Mouse (Mus musculus) embryonic facial prominence, embryonic 10.5 days (tissue): ENCODE results near the gene Gm5741. TPM values are rescaled to one million over a fixed set of nuclear protein-coding genes. Genes with fewer than 3 reads are reported as not detected.

Experiments
- DNase-seq: peaks from one replicate; pipeline ENCODE4 v3.0.0-alpha.2; 2017; ENCODE audit warnings: low spot score
- H3K27ac ChIP-seq: fragments of 300-500 bp; sonication (generic); replicated peaks from 2 replicates; pipeline ENCODE4 v1.5.1; 2016; ENCODE audit warnings: mild to moderate bottlenecking
- H3K27me3 ChIP-seq: fragments of 300-500 bp; sonication (generic); replicated peaks from 2 replicates; pipeline ENCODE4 v1.6.1; 2016; ENCODE audit warnings: low read depth, mild to moderate bottlenecking; ENCODE audit not compliant: poor library complexity, severe bottlenecking
- H3K36me3 ChIP-seq: fragments of 300-500 bp; sonication (generic); replicated peaks from 2 replicates; pipeline ENCODE4 v1.6.1; 2016; ENCODE audit warnings: mild to moderate bottlenecking, moderate library complexity
- H3K4me1 ChIP-seq: fragments of 300-500 bp; sonication (generic); 2 replicates; pipeline ENCODE4 v1.6.1; 2016
- H3K4me3 ChIP-seq: fragments of 300-500 bp; sonication (generic); 2 replicates; pipeline ENCODE4 v1.5.1; 2016; ENCODE audit warnings: mild to moderate bottlenecking, moderate library complexity
- H3K9me3 ChIP-seq: fragments of 300-500 bp; sonication (generic); 2 replicates; pipeline ENCODE4 v1.6.1; 2016; ENCODE audit warnings: mild to moderate bottlenecking
- WGBS: fragments of 180-500 bp; shearing (Covaris S2); methylation state at CpG from one replicate; pipeline ENCODE4 v1.1.7; 2016; 5-methylcytosine and 5-hydroxymethylcytosine counted together
- polyA plus RNA-seq: library from polyadenylated mRNA; unstranded; fragments of >200 nt; fragmentation: Nextera tagmentation; extraction: Ambion mirVana; gene quantifications from 2 replicates; pipeline ENCODE4 v1.2.1, GENCODE M21; 2016

Gene Gm5741
- polyA plus RNA-seq, 1 experiment from 2014 or later, result not detected

- Histone ChIP-seq H3K4me1 (peaks cover 42% of the 10 kb centered on the region), H3K27ac (peak overlapping the region; percentile 96), H3K27me3 (no peaks in the 10 kb centered on the region), H3K36me3 (peaks cover 48% of the 10 kb centered on the region), H3K4me3 (peak overlapping the region; percentile 94), H3K9me3 (no peaks in the 10 kb centered on the region)
- 1% methylated on average over 15 of the region's 15 CpGs for WGBS
- peak; percentile 51 for DNase-seq
Measured at GRCm38 (mm10) chr8:85035728-85036310, 32.0 kb downstream of the Gm5741 start.

- Histone ChIP-seq H3K27me3 (no peaks in the 10 kb centered on the region), H3K4me3 (peak overlapping the region; percentile 94), H3K27ac (peak overlapping the region; percentile 96), H3K36me3 (peaks cover 48% of the 10 kb centered on the region), H3K9me3 (no peaks in the 10 kb centered on the region), H3K4me1 (peaks cover 42% of the 10 kb centered on the region)
- DNase-seq, result no peak
- 8% methylated on average over 12 of the region's 12 CpGs for WGBS
Measured at GRCm38 (mm10) chr8:85035165-85035727, 32.5 kb downstream of the Gm5741 start.

- Histone ChIP-seq H3K4me3 (peak overlapping the region; percentile 94), H3K9me3 (no peaks in the 10 kb centered on the region), H3K27ac (peak overlapping the region; percentile 96), H3K27me3 (no peaks in the 10 kb centered on the region), H3K36me3 (peaks cover 48% of the 10 kb centered on the region), H3K4me1 (peaks cover 40% of the 10 kb centered on the region)
- peak; percentile 81 for DNase-seq
- WGBS, result 5% methylated on average over 13 of the region's 13 CpGs
Measured at GRCm38 (mm10) chr8:85034764-85035163, 33.0 kb downstream of the Gm5741 start.

- Histone ChIP-seq H3K36me3 (peaks cover 55% of the 10 kb centered on the region), H3K27ac (no peak overlapping the region), H3K9me3 (no peaks in the 10 kb centered on the region), H3K4me3 (peak overlapping the region; percentile 23; the same call in 1 of the 2 replicates), H3K4me1 (peaks cover 37% of the 10 kb centered on the region), H3K27me3 (no peaks in the 10 kb centered on the region)
- WGBS, result 62% methylated on average over 1 of the region's 1 CpGs
- no peak for DNase-seq
Measured at GRCm38 (mm10) chr8:85033867-85034266, 33.9 kb downstream of the Gm5741 start.

GRCm38 (mm10) chr8:85032622-85033311, 35.0 kb downstream of the Gm5741 start:
- peaks cover 58% of the 10 kb centered on the region for H3K36me3 ChIP-seq
- 86% methylated on average over 4 of the region's 4 CpGs for WGBS

GRCm38 (mm10) chr8:85029271-85029670, 38.5 kb downstream of the Gm5741 start:
- H3K36me3 ChIP-seq, result peaks cover 57% of the 10 kb centered on the region

More at GRCm38 (mm10) chr8:85032622-85033311, 35.0 kb downstream of the Gm5741 start:
- Histone ChIP-seq H3K27ac (no peak overlapping the region), H3K4me1 (peaks cover 37% of the 10 kb centered on the region), H3K4me3 (no peak overlapping the region), H3K9me3 (no peaks in the 10 kb centered on the region), H3K27me3 (no peaks in the 10 kb centered on the region)
- no peak for DNase-seq

GRCm38 (mm10) chr8:85027922-85028321, 39.9 kb downstream of the Gm5741 start:
- Histone ChIP-seq H3K4me1 (peaks cover 42% of the 10 kb centered on the region), H3K9me3 (no peaks in the 10 kb centered on the region), H3K36me3 (peaks cover 56% of the 10 kb centered on the region), H3K4me3 (peak overlapping the region; percentile 99), H3K27me3 (no peaks in the 10 kb centered on the region), H3K27ac (no peak overlapping the region)
- no peak for DNase-seq
- WGBS, result 33% methylated on average over 2 of the region's 2 CpGs

More at GRCm38 (mm10) chr8:85029271-85029670, 38.5 kb downstream of the Gm5741 start:
- Histone ChIP-seq H3K27ac (no peak overlapping the region), H3K4me1 (peaks cover 41% of the 10 kb centered on the region), H3K9me3 (no peaks in the 10 kb centered on the region), H3K27me3 (no peaks in the 10 kb centered on the region), H3K4me3 (peak overlapping the region; percentile 99)
- 89% methylated on average over 14 of the region's 14 CpGs for WGBS
- no peak for DNase-seq

- no peaks in the 10 kb centered on the region for H3K9me3 ChIP-seq
- no peaks in the 10 kb centered on the region for H3K27me3 ChIP-seq
- H3K4me1 ChIP-seq, result peaks cover 42% of the 10 kb centered on the region
- DNase-seq, result no peak
- peak overlapping the region; percentile 98 for H3K27ac ChIP-seq
- H3K36me3 ChIP-seq, result peaks cover 56% of the 10 kb centered on the region
- 1% methylated on average over 13 of the region's 13 CpGs for WGBS
- peak overlapping the region; percentile 99 for H3K4me3 ChIP-seq
Measured at GRCm38 (mm10) chr8:85027516-85027855, 40.3 kb downstream of the Gm5741 start.

GRCm38 (mm10) chr8:85026670-85027515, 40.9 kb downstream of the Gm5741 start, which contains the start of gene Trir:
Gene Trir (plus strand): TSS chr8:85026823.
- H3K4me1 ChIP-seq, result peaks cover 42% of the 10 kb centered on the region
- DNase-seq, result peak; percentile 96
- no peaks in the 10 kb centered on the region for H3K27me3 ChIP-seq
- WGBS, result under 1% methylated on average over 75 of the region's 75 CpGs
- peaks cover 56% of the 10 kb centered on the region for H3K36me3 ChIP-seq
- peak within 1 kb of the TSS; percentile 98 for H3K27ac ChIP-seq
- H3K9me3 ChIP-seq, result no peaks in the 10 kb centered on the region
- H3K4me3 ChIP-seq, result peak within 1 kb of the TSS; percentile 99

GRCm38 (mm10) chr8:85025098-85025932, 42.5 kb downstream of the Gm5741 start, which contains the start of gene Asna1:
Gene Asna1 (minus strand): TSS chr8:85025281.
- Histone ChIP-seq H3K4me3 (peak within 1 kb of the TSS; percentile 99), H3K4me1 (peaks cover 42% of the 10 kb centered on the region), H3K36me3 (peaks cover 56% of the 10 kb centered on the region), H3K27ac (peak within 1 kb of the TSS; percentile 98), H3K9me3 (no peaks in the 10 kb centered on the region), H3K27me3 (no peaks in the 10 kb centered on the region)
- WGBS, result 7% methylated on average over 30 of the region's 30 CpGs
- DNase-seq, result peak; percentile 87

GRCm38 (mm10) chr8:85023846-85024245, 43.9 kb downstream of the Gm5741 start:
- peaks cover 56% of the 10 kb centered on the region for H3K36me3 ChIP-seq
- H3K4me3 ChIP-seq, result peak overlapping the region; percentile 99
- 94% methylated on average over 3 of the region's 3 CpGs for WGBS
- DNase-seq, result no peak
- no peak overlapping the region for H3K27ac ChIP-seq
- H3K4me1 ChIP-seq, result peaks cover 35% of the 10 kb centered on the region
- no peaks in the 10 kb centered on the region for H3K9me3 ChIP-seq
- no peaks in the 10 kb centered on the region for H3K27me3 ChIP-seq
